ENCODE assay signal across 33 mouse cellular contexts in genomic region chr14:26975490-26975889, GRCm38 (mm10). TPM values are rescaled to one million over a fixed set of nuclear protein-coding genes. Genes with fewer than 3 reads are reported as not detected.
DNase-seq lines count a peak whose midpoint lies in the region; ATAC-seq lines count a peak whose summit lies in the region.
"Had no signal": no experiment of that assay in that cellular context is flagged by ENCODE, and none has a peak within 500 bp of the region (broad histone marks: within the 10 kb centered on the region; RNA-seq: fewer than 3 reads in every experiment).

No protein-coding gene starts in this region.

- no peaks in the 10 kb centered on the region for H3K27me3 ChIP-seq in heart, embryonic 10.5 days (ENCODE audit: insufficient read depth, poor library complexity, severe bottlenecking)
- no peaks in the 10 kb centered on the region for H3K27me3 ChIP-seq in heart, embryonic 15.5 days
- H3K27me3 ChIP-seq: embryonic facial prominence, embryonic 13.5 days; limb, embryonic 13.5 days; lung, embryonic 15.5 days; midbrain, embryonic 15.5 days; neural tube, embryonic 15.5 days; Patski; stomach, embryonic 15.5 days had no signal

- H3K4me1 ChIP-seq in heart, embryonic 10.5 days: peaks cover 17% of the 10 kb centered on the region
- H3K4me1 ChIP-seq in heart, embryonic 15.5 days (replicated peaks): peaks cover 8% of the 10 kb centered on the region; the same call in 1 of the 2 replicates
- H3K4me1 ChIP-seq: stomach, embryonic 15.5 days had no signal

- ATAC-seq in heart, embryonic 15.5 days (replicated peaks; ENCODE audit: insufficient number of reproducible peaks, insufficient read depth, low FRiP score, low read depth): no peak
- ATAC-seq: intestine, postnatal 0 days; midbrain, embryonic 15.5 days; Patski had no signal

- H3K9ac ChIP-seq in heart, embryonic 15.5 days: no peak overlapping the region
- H3K9ac ChIP-seq: embryonic facial prominence, embryonic 13.5 days; forebrain, postnatal 0 days; hindbrain, embryonic 14.5 days; limb, embryonic 13.5 days; lung, embryonic 15.5 days; midbrain, embryonic 15.5 days; neural tube, embryonic 15.5 days; stomach, embryonic 15.5 days had no signal

- intact Hi-C loops in heart, postnatal 10 days (cut with DNase I): no loop called here
- intact Hi-C loops in left cerebral cortex, postnatal 14 days (cut with DNase I): no loop called here

- DNase-seq in heart, embryonic 10.5 days (ENCODE audit: low spot score): no peak
- no peak for DNase-seq in heart, adult 8-10 months (ENCODE audit: low spot score)
- no peak for DNase-seq in heart, postnatal 10 days
- peak; percentile 27 for DNase-seq in ovary, postnatal 36 days (ENCODE audit: low spot score)
- DNase-seq in ovary, postnatal 10 days (ENCODE audit: low spot score): no peak
- DNase-seq in adrenal gland, postnatal 25 days: peak; percentile 48
- no peak for DNase-seq in left cerebral cortex, postnatal 14 days (ENCODE audit: low spot score in 2 of 2)
- DNase-seq: cerebellum, adult 18-20 months; kidney, postnatal 14 days; thymus, adult 18-20 months; thymus, postnatal 25 days had no signal

- 81% methylated on average over 3 of the region's 3 CpGs for WGBS in heart, embryonic 10.5 days
- 57% methylated on average over 3 of the region's 3 CpGs for WGBS in heart, embryonic 15.5 days

- H3K4me2 ChIP-seq in heart, embryonic 15.5 days: no peak overlapping the region
- H3K4me2 ChIP-seq: embryonic facial prominence, embryonic 13.5 days; hindbrain, embryonic 14.5 days; limb, embryonic 13.5 days; liver, embryonic 11.5 days; lung, embryonic 15.5 days; midbrain, embryonic 15.5 days; neural tube, embryonic 15.5 days; stomach, embryonic 15.5 days had no signal

- H3K9me3 ChIP-seq in heart, embryonic 10.5 days: no peaks in the 10 kb centered on the region
- no peaks in the 10 kb centered on the region for H3K9me3 ChIP-seq in heart, embryonic 15.5 days (replicated peaks)
- H3K9me3 ChIP-seq: embryonic facial prominence, embryonic 13.5 days; G1E; limb, embryonic 13.5 days; lung, embryonic 15.5 days; midbrain, embryonic 10.5 days; midbrain, embryonic 15.5 days; neural tube, embryonic 15.5 days; stomach, embryonic 15.5 days had no signal

- no peaks in the 10 kb centered on the region for H3K36me3 ChIP-seq in heart, embryonic 10.5 days
- no peaks in the 10 kb centered on the region for H3K36me3 ChIP-seq in heart, embryonic 15.5 days
- H3K36me3 ChIP-seq: embryonic facial prominence, embryonic 13.5 days; forebrain, embryonic 10.5 days; G1E; limb, embryonic 13.5 days; lung, embryonic 15.5 days; midbrain, embryonic 10.5 days; midbrain, embryonic 15.5 days; neural tube, embryonic 15.5 days; stomach, embryonic 15.5 days had no signal

- no peak overlapping the region for H3K4me3 ChIP-seq in heart, embryonic 10.5 days
- H3K4me3 ChIP-seq in heart, embryonic 15.5 days: no peak overlapping the region
- H3K4me3 ChIP-seq: embryonic facial prominence, embryonic 13.5 days; forebrain, embryonic 10.5 days; limb, embryonic 13.5 days; lung, embryonic 15.5 days; midbrain, embryonic 10.5 days; midbrain, embryonic 15.5 days; neural tube, embryonic 15.5 days; stomach, embryonic 15.5 days had no signal

- H3K27ac ChIP-seq in heart, embryonic 10.5 days: peak overlapping the region; percentile 56; the same call in 1 of the 2 replicates
- peak overlapping the region; percentile 67 for H3K27ac ChIP-seq in heart, embryonic 15.5 days
- H3K27ac ChIP-seq: embryonic facial prominence, embryonic 13.5 days; forebrain, embryonic 10.5 days; hindbrain, embryonic 14.5 days; limb, embryonic 13.5 days; lung, embryonic 15.5 days; midbrain, embryonic 10.5 days; midbrain, embryonic 15.5 days; neural tube, embryonic 15.5 days; stomach, embryonic 15.5 days had no signal

RNA-seq across cellular contexts. Expression of gene Appl1, which starts 4.5 kb away (rescaled TPM):
- 26.3 and 29.7 TPM in 2 replicates for polyA plus RNA-seq in heart, embryonic 10.5 days (2016; fragmentation: Nextera tagmentation; extraction: Ambion mirVana)
- total RNA-seq in heart, adult 8-10 months (2022): 10 to 100 TPM; 12.7 to 23.4 (median 17.5) TPM
- polyA plus RNA-seq in heart, embryonic 15.5 days (2015; fragmentation: Nextera tagmentation; extraction: Ambion mirVana): 27.0 and 32.4 TPM in 2 replicates
- 10 to 100 TPM; 21.8 to 26.7 TPM for total RNA-seq in heart, postnatal 10 days (2021)
- 45.2 and 49.5 TPM in 2 replicates for total RNA-seq in adrenal gland, postnatal 25 days (2021)
- 10 to 100 TPM; 61.8 to 63.2 TPM for total RNA-seq in left cerebral cortex, postnatal 14 days (2021)

RNA-seq across cellular contexts. Expression of gene Hesx1, which starts 18.7 kb away (rescaled TPM):
- polyA plus RNA-seq in heart, embryonic 10.5 days (2016; fragmentation: Nextera tagmentation; extraction: Ambion mirVana): 1.5 and 1.9 TPM in 2 replicates
- not detected for total RNA-seq in heart, adult 8-10 months (2022)
- polyA plus RNA-seq in heart, embryonic 15.5 days (2015; fragmentation: Nextera tagmentation; extraction: Ambion mirVana): 0.43 TPM in 1 of 2 replicates, not detected in the other
- not detected for total RNA-seq in heart, postnatal 10 days (2021)
- 0.70 TPM in 1 of 2 replicates, not detected in the other for total RNA-seq in adrenal gland, postnatal 25 days (2021)
- not detected for total RNA-seq in left cerebral cortex, postnatal 14 days (2021)
- total RNA-seq: forebrain, postnatal 0 days; G1E; gastrocnemius, adult 8-10 months; hematopoietic stem cell, adult 5-6 weeks; layer of hippocampus, adult 18-20 months; layer of hippocampus, postnatal 10 days; left cerebral cortex, adult 18-20 months; left cerebral cortex, postnatal 25 days had no signal
- polyA plus RNA-seq: forebrain, postnatal 0 days; G1E; lung, embryonic 15.5 days; Patski; small intestine, adult 2 months had no signal

Comparison
In these comparisons a context has a peak if more than half of its experiments do, and no peak if none do; other contexts are left out.
1. DNase-seq: peak in ovary, postnatal 36 days (single experiment) and adrenal gland, postnatal 25 days (single experiment); none in heart, embryonic 10.5 days (single experiment), heart, adult 8-10 months (single experiment), heart, postnatal 10 days (0 of 2), ovary, postnatal 10 days (single experiment) and left cerebral cortex, postnatal 14 days (0 of 2).